Mouse (Mus musculus) limb, embryonic 11.5 days (tissue): ENCODE results near the gene Olfr574. TPM values are rescaled to one million over a fixed set of nuclear protein-coding genes. Genes with fewer than 3 reads are reported as not detected.

Source experiments
- ATAC-seq: fragments of 200-750 bp; cut with Nextera tagmentation; 2 replicates; pipeline ENCODE4 v1.8.0; 2017; ENCODE audit warnings: low read depth; ENCODE audit not compliant: insufficient number of reproducible peaks, low FRiP score, low TSS enrichment
- DNase-seq: peaks from one replicate; pipeline ENCODE4 v3.0.0-alpha.2; 2015; ENCODE audit warnings: low spot score
- H3K27ac ChIP-seq: fragments of 300-500 bp; sonication (generic); replicated peaks from 2 replicates; pipeline ENCODE4 v1.5.1; 2014; ENCODE audit warnings: low read depth, mild to moderate bottlenecking, low read length
- H3K27me3 ChIP-seq: fragments of 300-500 bp; sonication (generic); 2 replicates; pipeline ENCODE4 v1.6.1; 2014; ENCODE audit warnings: mild to moderate bottlenecking, low read length, mixed read lengths; ENCODE audit not compliant: control insufficient read depth, insufficient read depth
- H3K36me3 ChIP-seq: fragments of 300-500 bp; sonication (generic); 2 replicates; pipeline ENCODE4 v1.6.1; 2014; ENCODE audit warnings: mild to moderate bottlenecking, low read length, moderate library complexity, mixed read lengths; ENCODE audit not compliant: control insufficient read depth, insufficient read depth
- H3K4me1 ChIP-seq: fragments of 300-500 bp; sonication (generic); 2 replicates; pipeline ENCODE4 v1.6.1; 2014; ENCODE audit warnings: low read length, mixed read lengths; ENCODE audit not compliant: control insufficient read depth, insufficient read depth
- H3K4me2 ChIP-seq: fragments of 300-500 bp; sonication (generic); 2 replicates; pipeline ENCODE4 v1.6.1; 2014; ENCODE audit warnings: low read depth, mild to moderate bottlenecking, moderate library complexity; ENCODE audit not compliant: severe bottlenecking
- H3K4me3 ChIP-seq: fragments of 300-500 bp; sonication (generic); 2 replicates; pipeline ENCODE4 v1.5.1; 2014; ENCODE audit warnings: low read depth, low read length
- H3K9ac ChIP-seq: fragments of 300-500 bp; sonication (generic); 2 replicates; pipeline ENCODE4 v1.6.1; 2014; ENCODE audit warnings: mild to moderate bottlenecking, low read length
- H3K9me3 ChIP-seq: fragments of 300-500 bp; sonication (generic); 2 replicates; pipeline ENCODE4 v1.6.1; 2016; ENCODE audit warnings: low read length; ENCODE audit not compliant: control insufficient read depth
- WGBS: fragments of 180-500 bp; shearing (Covaris S2); extraction: QIAGEN DNeasy Blood & Tissue Kit; methylation state at CpG from one replicate; pipeline ENCODE4 v1.1.7; 2014; 5-methylcytosine and 5-hydroxymethylcytosine counted together
- polyA plus RNA-seq: library from polyadenylated mRNA; unstranded; fragments of >200 nt; fragmentation: Nextera tagmentation; extraction: Ambion mirVana; gene quantifications from 2 replicates; pipeline ENCODE4 v1.2.1, GENCODE M21; 2014

Gene Olfr574
- polyA plus RNA-seq = not detected in 2 replicates

DNA sequence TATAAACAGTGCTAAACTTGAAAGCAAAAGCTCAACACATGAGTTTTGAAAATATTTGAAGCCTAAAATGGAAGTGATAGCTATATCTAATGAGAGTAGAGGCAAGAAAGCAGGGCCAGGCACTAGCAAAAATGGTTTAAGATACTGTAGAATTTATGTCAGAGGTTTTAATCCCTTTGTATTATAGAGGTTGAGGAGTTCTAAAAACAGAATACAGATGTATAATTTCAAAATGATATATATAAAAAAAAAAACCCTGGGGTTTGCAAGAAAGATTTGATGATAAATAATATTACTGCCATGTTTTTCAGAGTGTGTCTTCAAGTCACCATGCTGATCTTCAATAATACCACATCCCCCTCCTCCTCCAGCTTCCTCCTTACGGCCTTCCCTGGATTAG lies at the start of gene Olfr574:
Gene Olfr574, plus strand, starts transcription at position 301 of the 400 bp plus-strand sequence.
- Histone ChIP-seq H3K27me3 (no peaks in the 10 kb centered on the region), H3K4me1 (no peaks in the 10 kb centered on the region), H3K9me3 (no peaks in the 10 kb centered on the region), H3K9ac (no peak within 1 kb of the TSS), H3K4me3 (no peak within 1 kb of the TSS), H3K27ac (no peak within 1 kb of the TSS), H3K4me2 (no peak within 1 kb of the TSS), H3K36me3 (no peaks in the 10 kb centered on the region)
- 88% methylated on average over 1 of the region's 1 CpGs for WGBS
- DNase-seq = no peak
- ATAC-seq = no peak

GRCm38 (mm10) chr7:102915261-102915660 lies 33.0 kb upstream of the Olfr574 start:
- no peak overlapping the region for H3K4me3 ChIP-seq
- 34% methylated on average over 1 of the region's 1 CpGs for WGBS
- H3K4me2 ChIP-seq = no peak overlapping the region
- no peaks in the 10 kb centered on the region for H3K4me1 ChIP-seq
- H3K9ac ChIP-seq = no peak overlapping the region
- H3K27me3 ChIP-seq = no peaks in the 10 kb centered on the region
- no peak for DNase-seq
- no peaks in the 10 kb centered on the region for H3K9me3 ChIP-seq
- no peak for ATAC-seq
- no peak overlapping the region for H3K27ac ChIP-seq
- no peaks in the 10 kb centered on the region for H3K36me3 ChIP-seq

- Histone ChIP-seq H3K9me3 (no peaks in the 10 kb centered on the region), H3K4me3 (no peak overlapping the region), H3K4me2 (no peak overlapping the region), H3K9ac (no peak overlapping the region), H3K27ac (no peak overlapping the region), H3K36me3 (no peaks in the 10 kb centered on the region), H3K4me1 (no peaks in the 10 kb centered on the region), H3K27me3 (no peaks in the 10 kb centered on the region)
- ATAC-seq = no peak
- 67% methylated on average over 5 of the region's 5 CpGs for WGBS
- DNase-seq = no peak
Observed at GRCm38 (mm10) chr7:102916405-102916804, 31.9 kb upstream of the Olfr574 start.

- Histone ChIP-seq H3K27ac (no peak within 1 kb of the TSS), H3K9ac (no peak within 1 kb of the TSS), H3K4me2 (no peak within 1 kb of the TSS), H3K27me3 (no peaks in the 10 kb centered on the region), H3K36me3 (no peaks in the 10 kb centered on the region), H3K9me3 (no peaks in the 10 kb centered on the region), H3K4me1 (no peaks in the 10 kb centered on the region), H3K4me3 (no peak within 1 kb of the TSS)
- DNase-seq (no peak), ATAC-seq (no peak)
- WGBS = 61% methylated on average over 4 of the region's 4 CpGs
Observed at GRCm38 (mm10) chr7:102917032-102917875, 31.0 kb upstream of the Olfr574 start, which contains the start of gene Olfr571. Olfr571 (minus strand) TSS chr7:102917536.

GRCm38 (mm10) chr7:102919632-102920031 lies 28.6 kb upstream of the Olfr574 start:
- Histone ChIP-seq H3K9me3 (no peaks in the 10 kb centered on the region), H3K4me3 (no peak overlapping the region), H3K36me3 (no peaks in the 10 kb centered on the region), H3K4me2 (no peak overlapping the region), H3K4me1 (no peaks in the 10 kb centered on the region), H3K27me3 (no peaks in the 10 kb centered on the region), H3K9ac (no peak overlapping the region), H3K27ac (no peak overlapping the region)
- ATAC-seq (no peak), DNase-seq (no peak)
- WGBS = 21% methylated on average over 1 of the region's 1 CpGs

- H3K4me1 ChIP-seq = no peaks in the 10 kb centered on the region
- no peaks in the 10 kb centered on the region for H3K9me3 ChIP-seq
- no peaks in the 10 kb centered on the region for H3K27me3 ChIP-seq
- no peak for DNase-seq
- no peak for ATAC-seq
- H3K4me3 ChIP-seq = no peak within 1 kb of the TSS
- WGBS = 67% methylated on average over 1 of the region's 1 CpGs
- H3K9ac ChIP-seq = no peak within 1 kb of the TSS
- no peaks in the 10 kb centered on the region for H3K36me3 ChIP-seq
- H3K4me2 ChIP-seq = no peak within 1 kb of the TSS
- H3K27ac ChIP-seq = no peak within 1 kb of the TSS
Observed at GRCm38 (mm10) chr7:102924109-102924508, 24.2 kb upstream of the Olfr574 start, which contains the start of gene Olfr572. Olfr572 (plus strand) TSS chr7:102924409.

DNA sequence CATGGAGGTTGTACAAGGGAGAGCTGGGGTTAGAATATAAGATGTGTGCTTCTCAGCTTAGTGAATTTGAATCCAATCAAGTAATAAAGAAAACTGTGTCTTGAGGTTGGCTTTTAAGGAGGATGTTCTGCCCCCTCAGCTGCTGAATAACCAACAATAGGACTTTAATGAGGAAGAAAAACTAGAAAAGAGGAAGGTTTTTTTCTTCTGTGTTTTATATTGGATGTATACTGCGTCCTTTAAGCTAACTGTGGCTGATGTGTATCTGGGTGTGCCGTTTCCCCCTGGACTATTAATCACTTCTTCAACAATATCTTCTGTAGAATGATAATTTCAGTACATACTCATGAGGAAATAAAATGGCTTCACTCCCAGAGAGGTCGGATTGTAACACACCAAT lies 21.2 kb upstream of the Olfr574 start:
- H3K27me3 ChIP-seq = no peaks in the 10 kb centered on the region
- H3K9ac ChIP-seq = no peak overlapping the region
- no peak overlapping the region for H3K4me2 ChIP-seq
- no peaks in the 10 kb centered on the region for H3K4me1 ChIP-seq
- no peak for ATAC-seq
- 79% methylated on average over 3 of the region's 3 CpGs for WGBS
- no peaks in the 10 kb centered on the region for H3K9me3 ChIP-seq
- H3K27ac ChIP-seq = no peak overlapping the region
- H3K36me3 ChIP-seq = no peaks in the 10 kb centered on the region
- H3K4me3 ChIP-seq = no peak overlapping the region
- no peak for DNase-seq

DNA sequence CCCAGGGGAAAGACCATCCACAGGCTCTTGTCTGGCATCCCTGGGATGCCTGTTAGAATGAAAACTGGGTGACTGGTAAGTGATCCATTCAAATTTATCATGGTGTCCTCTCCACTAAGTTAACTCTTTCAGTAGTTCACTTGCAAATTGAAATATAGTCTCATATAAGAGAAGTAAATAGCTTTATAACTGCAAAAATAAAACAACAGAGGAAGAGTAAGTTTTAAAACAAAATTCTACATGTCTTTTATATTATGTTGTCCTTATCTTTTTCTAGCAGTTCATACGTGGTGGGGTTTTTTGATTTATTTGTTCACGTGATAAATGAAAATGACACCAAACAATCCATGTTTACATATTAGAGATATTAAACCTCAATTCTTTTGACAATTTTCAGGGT lies 5.8 kb upstream of the Olfr574 start, which contains the start of gene Olfr573-ps1:
Gene Olfr573-ps1, minus strand, starts transcription at position 101 of the 400 bp plus-strand sequence.
- no peak within 1 kb of the TSS for H3K4me2 ChIP-seq
- 89% methylated on average over 2 of the region's 2 CpGs for WGBS
- no peak within 1 kb of the TSS for H3K9ac ChIP-seq
- H3K4me3 ChIP-seq = no peak within 1 kb of the TSS
- DNase-seq (no peak), ATAC-seq (no peak)
- no peaks in the 10 kb centered on the region for H3K27me3 ChIP-seq
- H3K4me1 ChIP-seq = no peaks in the 10 kb centered on the region
- no peaks in the 10 kb centered on the region for H3K36me3 ChIP-seq
- H3K9me3 ChIP-seq = no peaks in the 10 kb centered on the region
- no peak within 1 kb of the TSS for H3K27ac ChIP-seq
